Mouse (Mus musculus): ENCODE measurements at regions not wholly inside any gene's neighbourhood (a gene's known extent, or its start where the extent isn't known, plus 50 kb on each side); places are given as distances from the start of the nearest gene placed in this dataset.

DNA sequence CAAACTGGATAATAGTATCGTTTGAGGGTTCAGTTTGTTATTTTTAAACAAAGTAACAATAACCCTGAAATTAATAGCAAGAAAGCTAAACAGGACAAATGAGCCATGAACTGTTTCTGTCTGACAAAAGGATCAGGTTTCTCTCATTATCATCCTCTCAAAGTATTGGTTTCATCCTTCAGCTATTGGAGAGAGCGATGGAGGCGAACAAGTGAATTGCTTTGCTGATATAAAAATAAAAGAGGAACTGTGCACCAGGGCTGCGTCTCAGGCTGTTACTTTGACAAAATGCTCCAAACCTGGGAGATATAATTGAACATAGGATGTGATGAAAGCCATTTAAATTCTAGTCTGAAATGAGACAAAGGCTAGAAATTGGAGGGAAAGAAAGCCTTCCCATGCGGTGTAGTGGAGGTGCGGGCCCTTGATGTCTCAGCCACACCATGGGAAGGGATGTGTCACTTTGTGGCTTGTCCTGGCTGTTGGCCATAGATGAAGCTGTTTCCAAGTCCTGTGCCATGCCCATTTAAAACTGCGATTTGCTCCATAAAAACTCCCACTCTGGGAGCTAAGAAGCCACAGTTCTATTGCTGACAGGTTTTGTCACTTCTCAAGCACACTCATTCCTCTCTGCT is 219.9 kb upstream of the Pcsk5 start:
- TF ChIP-seq CTCF (IDR thresholded peaks at IDR 0.05) (no peak), EP300 (IDR thresholded peaks at IDR 0.05) (no peak)

All from lung, postnatal 0 days (tissue).